Mouse (Mus musculus) erythroblast, embryonic 14.5 days (primary cell): ENCODE results near the gene Fhl5.

ENCODE experiments used
- GATA1 ChIP-seq: IDR thresholded peaks from 2 replicates; pipeline ENCODE4 v1.6.1; 2012; ENCODE audit warnings: low read length, inconsistent platforms, mixed read lengths
- TAL1 ChIP-seq: IDR thresholded peaks from 3 replicates; pipeline ENCODE4 v1.6.1; 2012; ENCODE audit warnings: low read length, inconsistent platforms, mixed read lengths

- TF ChIP-seq GATA1 (no peak), TAL1 (no peak)
Measured at GRCm38 (mm10) chr4:25257822-25258398, 15.2 kb upstream of the Fhl5 start.
